Mouse (Mus musculus) central nervous system, embryonic 14 days (tissue): ENCODE data around the gene Zfp282. TPM values are rescaled to one million over a fixed set of nuclear protein-coding genes. Genes with fewer than 3 reads are reported as not detected.

Experiments
- polyA plus RNA-seq: library from polyadenylated mRNA; depleted of rRNA; stranded (reverse); fragments of >200 nt; gene quantifications from 2 replicates; pipeline ENCODE4 v1.2.3, GENCODE M21; 2012; rRNA removed

Zfp282 gene
- polyA plus RNA-seq, result 23.3 and 24.3 TPM in 2 replicates

GRCm38 (mm10) chr6:47877058-47877457, at the start of gene Zfp282:
Gene Zfp282 (plus strand): TSS chr6:47877204.

DNA sequence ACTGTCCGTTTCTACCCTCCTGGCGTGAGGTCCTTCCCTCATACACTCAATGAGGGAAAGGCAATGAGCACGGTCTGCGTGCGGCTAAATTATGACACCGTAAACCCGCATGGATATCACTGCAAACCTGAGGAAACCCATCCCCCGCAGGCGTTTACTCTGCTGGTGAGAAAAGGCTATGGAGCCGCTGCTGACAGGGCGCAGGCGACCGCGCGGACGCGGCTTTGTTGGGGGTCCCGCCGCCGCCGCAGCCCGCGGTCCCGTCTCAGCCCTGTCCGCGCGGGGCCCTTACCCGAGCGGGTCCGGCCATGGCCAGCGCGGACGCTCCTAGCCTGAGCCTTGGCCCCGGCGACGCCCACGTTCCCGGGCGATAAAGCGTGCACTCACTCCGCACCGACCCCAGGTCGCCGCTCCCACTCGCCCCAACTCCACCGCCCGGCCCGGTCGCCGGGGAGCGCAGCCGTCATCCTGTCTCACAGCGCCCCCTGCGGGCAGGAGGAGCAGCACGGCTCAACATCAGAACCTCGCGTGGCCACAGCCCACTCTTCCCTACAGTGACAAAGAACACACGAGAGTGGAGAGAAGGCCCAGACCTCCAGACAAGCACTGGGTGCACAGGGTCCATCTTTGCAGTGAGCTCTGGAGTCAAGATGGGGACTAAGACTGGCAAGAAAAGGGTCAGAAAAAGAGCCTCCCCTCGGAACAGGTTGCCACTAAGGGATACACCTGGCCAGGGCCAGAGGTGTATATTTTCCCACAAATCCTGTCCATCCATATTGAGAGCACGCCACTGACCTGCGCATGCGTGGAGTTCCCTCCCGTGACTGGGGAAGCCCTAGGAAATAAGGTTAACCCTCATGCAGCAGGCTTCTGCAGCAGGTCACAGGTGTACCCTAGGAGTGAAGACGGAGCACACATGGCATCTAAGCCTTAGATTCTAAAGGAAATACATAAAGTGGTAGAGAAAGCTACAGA, 46.6 kb upstream of the Zfp282 start, which contains the start of gene Zfp786:
Gene Zfp786 (minus strand): TSS at position 764 of the 975 bp plus-strand sequence.

GRCm38 (mm10) chr6:47835482-47835983, 41.5 kb upstream of the Zfp282 start, which contains the start of gene Zfp398:
Gene Zfp398 (plus strand): TSS chr6:47835661.

DNA sequence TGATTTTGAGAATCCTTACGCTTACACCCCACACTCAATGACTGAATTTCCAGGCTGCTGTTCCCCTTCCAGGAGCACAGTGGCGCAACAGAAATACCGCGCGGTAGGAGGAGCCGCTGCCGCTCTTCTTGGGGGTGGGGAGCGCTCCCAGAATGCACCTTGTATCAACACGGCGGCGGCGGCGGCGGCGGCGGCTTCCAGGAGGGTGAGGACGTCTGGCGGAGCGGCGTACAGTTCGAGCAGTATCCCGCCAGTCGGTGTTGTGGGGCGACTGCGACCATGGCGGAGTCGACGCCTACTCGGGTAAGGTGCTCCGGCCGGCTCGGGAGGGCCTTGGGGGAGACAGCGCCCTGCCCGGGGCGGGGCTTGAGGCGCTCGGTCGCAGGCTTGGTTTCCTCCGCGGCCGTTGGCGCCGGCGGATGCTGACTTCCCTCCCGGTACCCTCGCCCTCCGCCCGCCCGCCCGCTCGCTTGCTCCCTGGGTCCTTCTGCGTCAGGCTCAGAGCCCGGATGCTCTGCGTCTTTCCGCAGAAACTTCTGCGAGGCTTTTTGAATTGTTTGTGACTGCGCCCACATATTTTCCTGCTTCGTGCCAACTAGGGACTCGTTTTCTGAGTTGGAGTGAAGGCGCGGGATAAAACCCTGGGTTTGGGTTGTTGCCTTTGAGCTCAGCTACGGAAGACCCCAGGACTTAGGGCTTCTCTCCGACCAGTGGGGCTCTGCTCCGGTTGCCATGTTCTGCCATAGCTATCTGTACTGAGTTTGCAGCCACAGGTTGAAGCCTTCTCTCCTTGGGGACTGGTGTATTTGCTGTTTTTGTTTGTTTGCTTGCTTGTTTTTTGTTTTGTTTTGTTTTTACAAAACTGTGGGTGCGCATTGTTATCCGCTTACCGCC, 43.7 kb downstream of the Zfp282 start, which contains the start of gene Zfp212:
Gene Zfp212 (plus strand): TSS at position 30 of the 894 bp plus-strand sequence.

DNA sequence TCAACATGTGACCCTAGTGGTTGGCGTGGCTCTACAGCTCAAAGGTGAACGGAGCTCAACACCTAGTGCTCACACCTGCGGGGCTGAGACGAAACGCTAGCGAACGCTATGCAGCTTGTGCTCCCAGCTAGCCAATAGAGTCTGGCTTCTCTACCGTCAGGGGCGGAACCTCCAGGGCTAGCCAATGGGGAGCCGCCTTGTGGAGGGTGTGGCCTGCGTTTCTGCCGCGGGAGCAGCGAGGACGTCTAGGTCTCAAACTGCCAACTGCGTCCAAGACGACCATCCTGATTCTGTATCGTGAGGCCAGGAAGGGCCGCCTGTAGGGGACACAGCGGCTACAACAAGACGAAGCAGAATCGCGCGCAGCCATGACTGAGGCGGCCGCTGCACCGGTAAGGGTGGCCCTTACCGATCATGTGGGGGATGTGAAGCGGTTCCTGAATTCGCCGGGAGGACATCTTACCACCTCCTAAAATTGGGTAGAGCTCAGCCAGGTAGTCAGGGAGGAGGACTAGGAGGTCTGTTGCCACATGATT, 76.3 kb downstream of the Zfp282 start, which contains the start of gene Zfp956:
Gene Zfp956 (plus strand): TSS at position 200 of the 536 bp plus-strand sequence.

Other genes starting within 250 kb of the Zfp282 start
- gene Pdia4, start 63.8 kb upstream of the Zfp282 start, polyA plus RNA-seq, result 68.0 and 89.8 TPM in 2 replicates
- gene Zfp786, start 46.3 kb upstream of the Zfp282 start, polyA plus RNA-seq, result 6.9 and 7.1 TPM in 2 replicates
- 14.3 and 14.9 TPM in 2 replicates for gene Zfp398, start 41.5 kb upstream of the Zfp282 start, polyA plus RNA-seq
- 21.3 and 23.1 TPM in 2 replicates for gene Zfp212, start 43.3 kb downstream of the Zfp282 start, polyA plus RNA-seq
- 24.5 and 26.9 TPM in 2 replicates for gene Zfp956, start 76.2 kb downstream of the Zfp282 start, polyA plus RNA-seq
- 17.5 and 20.5 TPM in 2 replicates for gene Zfp777, start 171.7 kb downstream of the Zfp282 start, polyA plus RNA-seq
- 33.4 and 34.0 TPM in 2 replicates for gene Zfp746, start 209.4 kb downstream of the Zfp282 start, polyA plus RNA-seq